Mouse (Mus musculus) layer of hippocampus, adult 9-10 months (tissue): Measurements from ENCODE around the gene Pon3.
"Not testable (repeated sequence)": the region's sequence is repeated elsewhere in the genome, so short reads cannot be mapped to it uniquely, and the experiment has no call there.

ENCODE experiments used
- DNase-seq: peaks from one replicate; pipeline ENCODE4 v3.0.0; 2022; ENCODE audit warnings: low spot score

Pon3 gene

GRCm38 (mm10) chr6:5254869-5255268, 1.2 kb downstream of the Pon3 start:
- no peak for DNase-seq

- DNase-seq: no peak
Observed at GRCm38 (mm10) chr6:5245926-5246325, 10.2 kb downstream of the Pon3 start.

GRCm38 (mm10) chr6:5238799-5239198, 17.3 kb downstream of the Pon3 start:
- DNase-seq: no peak

GRCm38 (mm10) chr6:5237510-5237909, 18.6 kb downstream of the Pon3 start:
- DNase-seq: no peak

- no peak for DNase-seq
Observed at GRCm38 (mm10) chr6:5236843-5237371, 19.2 kb downstream of the Pon3 start.

GRCm38 (mm10) chr6:5234563-5234962, 21.5 kb downstream of the Pon3 start:
- no peak for DNase-seq

- no peak for DNase-seq
Observed at GRCm38 (mm10) chr6:5233812-5234211, 22.3 kb downstream of the Pon3 start.

- DNase-seq: no peak
Observed at GRCm38 (mm10) chr6:5232022-5232421, 24.1 kb downstream of the Pon3 start.

GRCm38 (mm10) chr6:5230261-5230660, 25.8 kb downstream of the Pon3 start:
- DNase-seq: no peak

GRCm38 (mm10) chr6:5223551-5223950, 32.5 kb downstream of the Pon3 start:
- not testable (repeated sequence) for DNase-seq

- DNase-seq: no peak
Observed at GRCm38 (mm10) chr6:5222080-5222479, 34.0 kb downstream of the Pon3 start.

- DNase-seq: no peak
Observed at GRCm38 (mm10) chr6:5218190-5218589, 37.9 kb downstream of the Pon3 start.

- no peak for DNase-seq
Observed at GRCm38 (mm10) chr6:5207817-5208216, 48.3 kb downstream of the Pon3 start.

- no peak for DNase-seq
Observed at GRCm38 (mm10) chr6:5199916-5200315, 56.2 kb downstream of the Pon3 start.

GRCm38 (mm10) chr6:5199376-5199905, 56.6 kb downstream of the Pon3 start:
- no peak for DNase-seq

GRCm38 (mm10) chr6:5198590-5198989, 57.5 kb downstream of the Pon3 start:
- DNase-seq: no peak

- no peak for DNase-seq
Observed at GRCm38 (mm10) chr6:5193693-5194092, 62.4 kb downstream of the Pon3 start, which contains the start of gene Pon1. Gene Pon1, minus strand, starts transcription at chr6:5193946.

- DNase-seq: no peak
Observed at GRCm38 (mm10) chr6:5190761-5191160, 65.3 kb downstream of the Pon3 start.

- no peak for DNase-seq
Observed at GRCm38 (mm10) chr6:5189507-5189906, 66.6 kb downstream of the Pon3 start.

- DNase-seq: no peak
Observed at GRCm38 (mm10) chr6:5188938-5189337, 67.1 kb downstream of the Pon3 start.

GRCm38 (mm10) chr6:5188036-5188435, 68.0 kb downstream of the Pon3 start:
- no peak for DNase-seq

GRCm38 (mm10) chr6:5187586-5187985, 68.5 kb downstream of the Pon3 start:
- DNase-seq: no peak

- DNase-seq: no peak
Observed at GRCm38 (mm10) chr6:5186229-5186950, 69.7 kb downstream of the Pon3 start.

- no peak for DNase-seq
Observed at GRCm38 (mm10) chr6:5180645-5181044, 75.4 kb downstream of the Pon3 start.
